Mouse (Mus musculus) embryonic facial prominence, embryonic 10.5 days (tissue): ENCODE measurements around the gene Fbxl3. TPM values are rescaled to one million over a fixed set of nuclear protein-coding genes. Genes with fewer than 3 reads are reported as not detected.

Source experiments
- DNase-seq: peaks from one replicate; pipeline ENCODE4 v3.0.0-alpha.2; 2017; ENCODE audit warnings: low spot score
- H3K27ac ChIP-seq: fragments of 300-500 bp; sonication (generic); replicated peaks from 2 replicates; pipeline ENCODE4 v1.5.1; 2016; ENCODE audit warnings: mild to moderate bottlenecking
- H3K27me3 ChIP-seq: fragments of 300-500 bp; sonication (generic); replicated peaks from 2 replicates; pipeline ENCODE4 v1.6.1; 2016; ENCODE audit warnings: low read depth, mild to moderate bottlenecking; ENCODE audit not compliant: poor library complexity, severe bottlenecking
- H3K36me3 ChIP-seq: fragments of 300-500 bp; sonication (generic); replicated peaks from 2 replicates; pipeline ENCODE4 v1.6.1; 2016; ENCODE audit warnings: mild to moderate bottlenecking, moderate library complexity
- H3K4me1 ChIP-seq: fragments of 300-500 bp; sonication (generic); 2 replicates; pipeline ENCODE4 v1.6.1; 2016
- H3K4me3 ChIP-seq: fragments of 300-500 bp; sonication (generic); 2 replicates; pipeline ENCODE4 v1.5.1; 2016; ENCODE audit warnings: mild to moderate bottlenecking, moderate library complexity
- H3K9me3 ChIP-seq: fragments of 300-500 bp; sonication (generic); 2 replicates; pipeline ENCODE4 v1.6.1; 2016; ENCODE audit warnings: mild to moderate bottlenecking
- WGBS: fragments of 180-500 bp; shearing (Covaris S2); methylation state at CpG from one replicate; pipeline ENCODE4 v1.1.7; 2016; 5-methylcytosine and 5-hydroxymethylcytosine counted together
- polyA plus RNA-seq: library from polyadenylated mRNA; unstranded; fragments of >200 nt; fragmentation: Nextera tagmentation; extraction: Ambion mirVana; gene quantifications from 2 replicates; pipeline ENCODE4 v1.2.1, GENCODE M21; 2016

Fbxl3 gene
- polyA plus RNA-seq, 1 experiment from 2014 or later = 13.9 TPM

- no peaks in the 10 kb centered on the region for H3K9me3 ChIP-seq
- H3K4me1 ChIP-seq = no peaks in the 10 kb centered on the region
- no peaks in the 10 kb centered on the region for H3K27me3 ChIP-seq
- peaks cover 79% of the 10 kb centered on the region for H3K36me3 ChIP-seq
- no peak overlapping the region for H3K27ac ChIP-seq
- H3K4me3 ChIP-seq = no peak overlapping the region
- WGBS = 90% methylated on average over 9 of the region's 9 CpGs
- DNase-seq = no peak
Observed at GRCm38 (mm10) chr14:103077272-103078005, 21.9 kb downstream of the Fbxl3 start.

- Histone ChIP-seq H3K9me3 (no peaks in the 10 kb centered on the region), H3K4me1 (peaks cover 7% of the 10 kb centered on the region), H3K4me3 (no peak overlapping the region), H3K27ac (no peak overlapping the region), H3K36me3 (peaks cover 74% of the 10 kb centered on the region), H3K27me3 (no peaks in the 10 kb centered on the region)
- WGBS = 86% methylated on average over 7 of the region's 7 CpGs
- no peak for DNase-seq
Observed at GRCm38 (mm10) chr14:103075166-103075565, 24.2 kb downstream of the Fbxl3 start.

GRCm38 (mm10) chr14:103073825-103074224, 25.5 kb downstream of the Fbxl3 start:
- H3K36me3 ChIP-seq = peaks cover 66% of the 10 kb centered on the region
- no peak overlapping the region for H3K27ac ChIP-seq
- peaks cover 11% of the 10 kb centered on the region for H3K4me1 ChIP-seq
- H3K27me3 ChIP-seq = no peaks in the 10 kb centered on the region
- DNase-seq = no peak
- 95% methylated on average over 8 of the region's 8 CpGs for WGBS
- no peak overlapping the region for H3K4me3 ChIP-seq
- H3K9me3 ChIP-seq = no peaks in the 10 kb centered on the region

- Histone ChIP-seq H3K27ac (no peak overlapping the region), H3K4me3 (no peak overlapping the region), H3K27me3 (no peaks in the 10 kb centered on the region), H3K4me1 (peaks cover 11% of the 10 kb centered on the region), H3K36me3 (peaks cover 55% of the 10 kb centered on the region), H3K9me3 (no peaks in the 10 kb centered on the region)
- DNase-seq = no peak
- WGBS = 88% methylated on average over 4 of the region's 4 CpGs
Observed at GRCm38 (mm10) chr14:103072731-103073130, 26.6 kb downstream of the Fbxl3 start.

- WGBS = 94% methylated on average over 12 of the region's 12 CpGs
- no peaks in the 10 kb centered on the region for H3K27me3 ChIP-seq
- no peak overlapping the region for H3K4me3 ChIP-seq
- H3K27ac ChIP-seq = no peak overlapping the region
- H3K9me3 ChIP-seq = no peaks in the 10 kb centered on the region
- DNase-seq = no peak
- H3K4me1 ChIP-seq = peaks cover 11% of the 10 kb centered on the region
- peaks cover 44% of the 10 kb centered on the region for H3K36me3 ChIP-seq
Observed at GRCm38 (mm10) chr14:103071471-103071870, 27.9 kb downstream of the Fbxl3 start.

- peaks cover 11% of the 10 kb centered on the region for H3K4me1 ChIP-seq
- peak overlapping the region; percentile 82 for H3K4me3 ChIP-seq
- WGBS = 5% methylated on average over 10 of the region's 10 CpGs
- peak; percentile 15 for DNase-seq
- H3K27ac ChIP-seq = peak overlapping the region; percentile 91
- H3K27me3 ChIP-seq = no peaks in the 10 kb centered on the region
- H3K9me3 ChIP-seq = no peaks in the 10 kb centered on the region
- H3K36me3 ChIP-seq = peaks cover 38% of the 10 kb centered on the region
Observed at GRCm38 (mm10) chr14:103070790-103071189, 28.6 kb downstream of the Fbxl3 start.

GRCm38 (mm10) chr14:103069864-103070611, 29.3 kb downstream of the Fbxl3 start, which contains the start of gene Cln5:
Cln5 (plus strand) TSS chr14:103070216.
- peak within 1 kb of the TSS; percentile 82 for H3K4me3 ChIP-seq
- under 1% methylated on average over 65 of the region's 65 CpGs for WGBS
- no peaks in the 10 kb centered on the region for H3K27me3 ChIP-seq
- peaks cover 11% of the 10 kb centered on the region for H3K4me1 ChIP-seq
- peaks cover 33% of the 10 kb centered on the region for H3K36me3 ChIP-seq
- H3K27ac ChIP-seq = peak within 1 kb of the TSS; percentile 91
- peak; percentile 97 for DNase-seq
- no peaks in the 10 kb centered on the region for H3K9me3 ChIP-seq

- Histone ChIP-seq H3K4me3 (peak overlapping the region; percentile 82), H3K36me3 (peaks cover 27% of the 10 kb centered on the region), H3K4me1 (peaks cover 11% of the 10 kb centered on the region), H3K27me3 (no peaks in the 10 kb centered on the region), H3K9me3 (no peaks in the 10 kb centered on the region), H3K27ac (peak overlapping the region; percentile 91)
- 16% methylated on average over 12 of the region's 12 CpGs for WGBS
- DNase-seq = no peak
Observed at GRCm38 (mm10) chr14:103069465-103069863, 29.9 kb downstream of the Fbxl3 start.

- peak; percentile 63 for DNase-seq
- Histone ChIP-seq H3K27me3 (no peaks in the 10 kb centered on the region), H3K9me3 (no peaks in the 10 kb centered on the region), H3K4me3 (no peak overlapping the region), H3K4me1 (peaks cover 5% of the 10 kb centered on the region), H3K27ac (no peak overlapping the region), H3K36me3 (no peaks in the 10 kb centered on the region)
- 17% methylated on average over 10 of the region's 10 CpGs for WGBS
Observed at GRCm38 (mm10) chr14:103065294-103066167, 33.8 kb downstream of the Fbxl3 start.

GRCm38 (mm10) chr14:103059495-103059894, 39.9 kb downstream of the Fbxl3 start:
- Histone ChIP-seq H3K9me3 (no peaks in the 10 kb centered on the region), H3K27ac (no peak overlapping the region), H3K4me1 (no peaks in the 10 kb centered on the region), H3K36me3 (no peaks in the 10 kb centered on the region), H3K27me3 (no peaks in the 10 kb centered on the region), H3K4me3 (no peak overlapping the region)
- 85% methylated on average over 10 of the region's 10 CpGs for WGBS
- DNase-seq = no peak

- H3K9me3 ChIP-seq = no peaks in the 10 kb centered on the region
- no peak overlapping the region for H3K27ac ChIP-seq
- WGBS = 80% methylated on average over 1 of the region's 1 CpGs
- H3K27me3 ChIP-seq = no peaks in the 10 kb centered on the region
- no peaks in the 10 kb centered on the region for H3K36me3 ChIP-seq
- no peaks in the 10 kb centered on the region for H3K4me1 ChIP-seq
- H3K4me3 ChIP-seq = no peak overlapping the region
- no peak for DNase-seq
Observed at GRCm38 (mm10) chr14:103058998-103059397, 40.4 kb downstream of the Fbxl3 start.

GRCm38 (mm10) chr14:103056601-103057000, 42.8 kb downstream of the Fbxl3 start:
- H3K36me3 ChIP-seq = no peaks in the 10 kb centered on the region
- H3K27me3 ChIP-seq = no peaks in the 10 kb centered on the region
- H3K9me3 ChIP-seq = no peaks in the 10 kb centered on the region
- no peak overlapping the region for H3K4me3 ChIP-seq
- H3K4me1 ChIP-seq = no peaks in the 10 kb centered on the region
- 91% methylated on average over 7 of the region's 7 CpGs for WGBS
- no peak overlapping the region for H3K27ac ChIP-seq
- no peak for DNase-seq
